Mouse (Mus musculus) erythroblast, embryonic 14.5 days (primary cell): ENCODE data around the gene Ankef1.

Source experiments
- GATA1 ChIP-seq: IDR thresholded peaks from 2 replicates; pipeline ENCODE4 v1.6.1; 2012; ENCODE audit warnings: low read length, inconsistent platforms, mixed read lengths
- TAL1 ChIP-seq: IDR thresholded peaks from 3 replicates; pipeline ENCODE4 v1.6.1; 2012; ENCODE audit warnings: low read length, inconsistent platforms, mixed read lengths

DNA sequence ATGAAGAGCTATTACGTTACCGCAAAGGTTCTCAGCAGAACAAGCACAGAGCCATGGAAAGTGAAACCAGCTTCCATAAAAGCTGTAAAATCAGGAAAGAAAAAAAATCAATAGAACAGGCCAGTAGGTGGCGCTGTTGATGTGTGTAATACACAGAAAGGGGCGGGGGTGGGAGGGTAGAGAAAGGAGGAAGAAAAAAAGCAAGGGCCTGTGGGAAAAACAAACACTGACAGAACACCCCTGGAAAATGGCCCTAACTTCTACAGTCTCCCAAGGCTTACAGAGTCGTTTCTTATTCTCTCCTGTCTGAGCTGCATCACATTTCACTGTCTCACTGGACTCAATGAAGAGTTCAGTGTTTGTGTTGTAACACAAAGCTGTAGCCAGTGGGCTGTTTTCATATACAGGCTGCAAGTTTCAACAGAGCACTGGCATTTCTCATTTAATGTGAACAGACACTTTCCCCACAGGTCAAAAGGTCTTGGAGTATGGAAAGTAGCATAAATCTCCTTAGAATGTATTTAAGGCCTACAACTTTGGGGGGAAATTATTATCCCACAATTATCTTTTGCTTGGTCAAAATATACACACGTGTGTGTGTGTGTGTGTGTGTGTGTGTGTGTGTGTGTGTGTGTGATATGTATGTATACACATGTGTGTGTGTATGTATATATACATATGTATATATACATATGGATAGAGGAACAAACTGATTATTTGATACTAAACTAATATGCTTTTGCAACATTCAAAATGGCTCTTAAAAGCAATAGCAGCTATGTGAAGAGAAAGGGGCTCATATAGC is 15.7 kb upstream of the Ankef1 start:
- TF ChIP-seq GATA1 (no peak), TAL1 (no peak)
